Mouse (Mus musculus) midbrain, embryonic 10.5 days (tissue): ENCODE measurements at regions not wholly inside any gene's neighbourhood (a gene's known extent, or its start where the extent isn't known, plus 50 kb on each side); places are given as distances from the start of the nearest gene placed in this dataset.

ENCODE experiments used
- DNase-seq: peaks from one replicate; pipeline ENCODE4 v3.0.0-alpha.2; 2017; ENCODE audit warnings: low spot score
- H3K27ac ChIP-seq: fragments of 300-500 bp; sonication (generic); replicated peaks from 2 replicates; pipeline ENCODE4 v1.5.1; 2016; ENCODE audit warnings: mild to moderate bottlenecking
- H3K27me3 ChIP-seq: fragments of 300-500 bp; sonication (generic); 2 replicates; pipeline ENCODE4 v1.6.1; 2016; ENCODE audit warnings: low read depth, mild to moderate bottlenecking; ENCODE audit not compliant: poor library complexity, severe bottlenecking
- H3K36me3 ChIP-seq: fragments of 300-500 bp; sonication (generic); 2 replicates; pipeline ENCODE4 v1.6.1; 2016; ENCODE audit warnings: mild to moderate bottlenecking, moderate library complexity
- H3K4me1 ChIP-seq: fragments of 300-500 bp; sonication (generic); 2 replicates; pipeline ENCODE4 v1.6.1; 2016
- H3K4me3 ChIP-seq: fragments of 300-500 bp; sonication (generic); 2 replicates; pipeline ENCODE4 v1.5.1; 2016; ENCODE audit warnings: mild to moderate bottlenecking, moderate library complexity
- H3K9me3 ChIP-seq: fragments of 300-500 bp; sonication (generic); replicated peaks from 2 replicates; pipeline ENCODE4 v1.6.1; 2016; ENCODE audit warnings: mild to moderate bottlenecking
- WGBS: fragments of 180-500 bp; shearing (Covaris S2); methylation state at CpG from one replicate; pipeline ENCODE4 v1.1.7; 2016; 5-methylcytosine and 5-hydroxymethylcytosine counted together

- Histone ChIP-seq H3K27ac (no peak overlapping the region), H3K27me3 (no peaks in the 10 kb centered on the region), H3K4me1 (no peaks in the 10 kb centered on the region), H3K36me3 (no peaks in the 10 kb centered on the region), H3K9me3 (no peaks in the 10 kb centered on the region), H3K4me3 (no peak overlapping the region)
- DNase-seq, result no peak
- WGBS, result 87% methylated on average over 6 of the region's 6 CpGs
Observed at GRCm38 (mm10) chr6:17157270-17157669, 92.3 kb downstream of the Tes start.

- H3K27ac ChIP-seq, result peak overlapping the region; percentile 81
- no peaks in the 10 kb centered on the region for H3K36me3 ChIP-seq
- H3K4me1 ChIP-seq, result peaks cover 31% of the 10 kb centered on the region
- H3K27me3 ChIP-seq, result no peaks in the 10 kb centered on the region
- WGBS, result 59% methylated on average over 18 of the region's 18 CpGs
- peak; percentile 38 for DNase-seq
- H3K9me3 ChIP-seq, result no peaks in the 10 kb centered on the region
- peak overlapping the region; percentile 32 for H3K4me3 ChIP-seq
Observed at GRCm38 (mm10) chr6:17169971-17170781, 105.2 kb downstream of the Tes start.

- peak overlapping the region; percentile 32 for H3K4me3 ChIP-seq
Observed at GRCm38 (mm10) chr6:17170782-17171272, 105.9 kb downstream of the Tes start.

GRCm38 (mm10) chr6:17171273-17172011, 106.5 kb downstream of the Tes start:
- H3K4me3 ChIP-seq, result peak overlapping the region; percentile 32
- H3K9me3 ChIP-seq, result no peaks in the 10 kb centered on the region
- no peaks in the 10 kb centered on the region for H3K27me3 ChIP-seq
- WGBS, result 20% methylated on average over 17 of the region's 17 CpGs
- peak overlapping the region; percentile 81 for H3K27ac ChIP-seq
- peak; percentile 66 for DNase-seq
- peaks cover 31% of the 10 kb centered on the region for H3K4me1 ChIP-seq
- H3K36me3 ChIP-seq, result no peaks in the 10 kb centered on the region

More at GRCm38 (mm10) chr6:17170782-17171272, 105.9 kb downstream of the Tes start:
- 56% methylated on average over 7 of the region's 7 CpGs for WGBS
- Histone ChIP-seq H3K36me3 (no peaks in the 10 kb centered on the region), H3K4me1 (peaks cover 31% of the 10 kb centered on the region), H3K27ac (peak overlapping the region; percentile 81), H3K9me3 (no peaks in the 10 kb centered on the region), H3K27me3 (no peaks in the 10 kb centered on the region)
- DNase-seq, result no peak

- H3K4me3 ChIP-seq, result no peak overlapping the region
- H3K4me1 ChIP-seq, result peaks cover 31% of the 10 kb centered on the region
- no peaks in the 10 kb centered on the region for H3K9me3 ChIP-seq
- peak overlapping the region; percentile 81 for H3K27ac ChIP-seq
- DNase-seq, result no peak
- WGBS, result 48% methylated on average over 1 of the region's 1 CpGs
- no peaks in the 10 kb centered on the region for H3K27me3 ChIP-seq
- H3K36me3 ChIP-seq, result no peaks in the 10 kb centered on the region
Observed at GRCm38 (mm10) chr6:17172050-17172449, 107.1 kb downstream of the Tes start.

- Histone ChIP-seq H3K27ac (peak overlapping the region; percentile 28; the same call in 1 of the 2 replicates), H3K9me3 (no peaks in the 10 kb centered on the region), H3K4me3 (no peak overlapping the region), H3K4me1 (peaks cover 4% of the 10 kb centered on the region), H3K36me3 (no peaks in the 10 kb centered on the region), H3K27me3 (no peaks in the 10 kb centered on the region)
- WGBS, result 80% methylated on average over 7 of the region's 7 CpGs
- no peak for DNase-seq
Observed at GRCm38 (mm10) chr6:17177153-17177552, 103.8 kb upstream of the Cav2 start.

- WGBS, result 88% methylated on average over 1 of the region's 1 CpGs
- no peak for DNase-seq
- Histone ChIP-seq H3K4me1 (no peaks in the 10 kb centered on the region), H3K9me3 (no peaks in the 10 kb centered on the region), H3K27me3 (no peaks in the 10 kb centered on the region), H3K4me3 (no peak overlapping the region), H3K27ac (no peak overlapping the region), H3K36me3 (no peaks in the 10 kb centered on the region)
Observed at GRCm38 (mm10) chr6:17179476-17179875, 101.5 kb upstream of the Cav2 start.

- no peak for DNase-seq
- Histone ChIP-seq H3K36me3 (no peaks in the 10 kb centered on the region), H3K9me3 (no peaks in the 10 kb centered on the region), H3K27ac (no peak overlapping the region), H3K27me3 (no peaks in the 10 kb centered on the region), H3K4me1 (no peaks in the 10 kb centered on the region), H3K4me3 (no peak overlapping the region)
- 90% methylated on average over 5 of the region's 5 CpGs for whole genome bisulfite sequencing
Observed at GRCm38 (mm10) chr6:17186604-17187003, 94.4 kb upstream of the Cav2 start.

- Histone ChIP-seq H3K27me3 (no peaks in the 10 kb centered on the region), H3K27ac (no peak overlapping the region), H3K9me3 (no peaks in the 10 kb centered on the region), H3K4me3 (no peak overlapping the region), H3K4me1 (no peaks in the 10 kb centered on the region), H3K36me3 (no peaks in the 10 kb centered on the region)
- 78% methylated on average over 4 of the region's 4 CpGs for WGBS
- no peak for DNase-seq
Observed at GRCm38 (mm10) chr6:17187106-17187505, 93.9 kb upstream of the Cav2 start.

- H3K9me3 ChIP-seq, result no peaks in the 10 kb centered on the region
- no peaks in the 10 kb centered on the region for H3K27me3 ChIP-seq
- H3K4me3 ChIP-seq, result no peak overlapping the region
- no peak for DNase-seq
- no peak overlapping the region for H3K27ac ChIP-seq
- no peaks in the 10 kb centered on the region for H3K4me1 ChIP-seq
- H3K36me3 ChIP-seq, result no peaks in the 10 kb centered on the region
- 67% methylated on average over 4 of the region's 4 CpGs for WGBS
Observed at GRCm38 (mm10) chr6:17195538-17195937, 85.4 kb upstream of the Cav2 start.

GRCm38 (mm10) chr6:17197728-17198397, 83.1 kb upstream of the Cav2 start:
- Histone ChIP-seq H3K36me3 (no peaks in the 10 kb centered on the region), H3K4me3 (no peak overlapping the region), H3K27me3 (no peaks in the 10 kb centered on the region), H3K9me3 (no peaks in the 10 kb centered on the region), H3K4me1 (no peaks in the 10 kb centered on the region), H3K27ac (no peak overlapping the region)
- DNase-seq, result no peak
- WGBS, result 84% methylated on average over 18 of the region's 18 CpGs

- Histone ChIP-seq H3K9me3 (no peaks in the 10 kb centered on the region), H3K4me3 (no peak overlapping the region), H3K27ac (no peak overlapping the region), H3K36me3 (no peaks in the 10 kb centered on the region), H3K4me1 (peaks cover under 1% of the 10 kb centered on the region; the same call in 1 of the 2 replicates), H3K27me3 (no peaks in the 10 kb centered on the region)
- no peak for DNase-seq
- WGBS, result 89% methylated on average over 9 of the region's 9 CpGs
Observed at GRCm38 (mm10) chr6:17198876-17199275, 82.1 kb upstream of the Cav2 start.
